Mouse (Mus musculus) embryonic facial prominence, embryonic 11.5 days (tissue): ENCODE data around the gene Tnnt1. TPM values are rescaled to one million over a fixed set of nuclear protein-coding genes. Genes with fewer than 3 reads are reported as not detected.

Source experiments
- ATAC-seq: fragments of 200-750 bp; cut with Nextera tagmentation; replicated peaks from 2 replicates; pipeline ENCODE4 v1.8.0; 2017; ENCODE audit warnings: low read depth; ENCODE audit not compliant: insufficient number of reproducible peaks, low FRiP score, low TSS enrichment
- DNase-seq: peaks from one replicate; pipeline ENCODE4 v3.0.0-alpha.2; 2015; ENCODE audit warnings: low spot score
- H3K27ac ChIP-seq: fragments of 300-500 bp; sonication (generic); replicated peaks from 2 replicates; pipeline ENCODE4 v1.5.1; 2014; ENCODE audit warnings: mild to moderate bottlenecking, low read depth, low read length, control low read depth
- H3K27me3 ChIP-seq: fragments of 300-500 bp; sonication (generic); 2 replicates; pipeline ENCODE4 v1.6.1; 2014; ENCODE audit warnings: mild to moderate bottlenecking, low read length, moderate library complexity, mixed read lengths; ENCODE audit not compliant: control insufficient read depth, insufficient read depth
- H3K36me3 ChIP-seq: fragments of 300-500 bp; sonication (generic); replicated peaks from 2 replicates; pipeline ENCODE4 v1.6.1; 2014; ENCODE audit warnings: low read depth, mild to moderate bottlenecking, low read length, moderate library complexity, mixed read lengths; ENCODE audit not compliant: control insufficient read depth, insufficient read depth
- H3K4me1 ChIP-seq: fragments of 300-500 bp; sonication (generic); 2 replicates; pipeline ENCODE4 v1.6.1; 2014; ENCODE audit warnings: low read length, mixed read lengths; ENCODE audit not compliant: control insufficient read depth, insufficient read depth
- H3K4me2 ChIP-seq: fragments of 300-500 bp; sonication (generic); 2 replicates; pipeline ENCODE4 v1.6.1; 2014; ENCODE audit warnings: low read depth, mild to moderate bottlenecking, control low read depth, low read length, moderate library complexity
- H3K4me3 ChIP-seq: fragments of 300-500 bp; sonication (generic); 2 replicates; pipeline ENCODE4 v1.5.1; 2014; ENCODE audit warnings: low read depth, low read length, control low read depth
- H3K9ac ChIP-seq: fragments of 300-500 bp; sonication (generic); replicated peaks from 2 replicates; pipeline ENCODE4 v1.6.1; 2014; ENCODE audit warnings: mild to moderate bottlenecking, control low read depth, low read length
- H3K9me3 ChIP-seq: fragments of 300-500 bp; sonication (generic); replicated peaks from 2 replicates; pipeline ENCODE4 v1.6.1; 2016; ENCODE audit warnings: mild to moderate bottlenecking, low read length, inconsistent platforms, mixed read lengths; ENCODE audit not compliant: control insufficient read depth
- WGBS: fragments of 180-500 bp; shearing (Covaris S2); extraction: QIAGEN DNeasy Blood & Tissue Kit; methylation state at CpG from one replicate; pipeline ENCODE4 v1.1.7; 2014; 5-methylcytosine and 5-hydroxymethylcytosine counted together
- polyA plus RNA-seq: library from polyadenylated mRNA; unstranded; fragments of >200 nt; fragmentation: Nextera tagmentation; extraction: Ambion mirVana; gene quantifications from 2 replicates; pipeline ENCODE4 v1.2.1, GENCODE M21; 2014

Tnnt1 gene
- polyA plus RNA-seq, 1 experiment from 2014 or later = 61.5 TPM

DNA sequence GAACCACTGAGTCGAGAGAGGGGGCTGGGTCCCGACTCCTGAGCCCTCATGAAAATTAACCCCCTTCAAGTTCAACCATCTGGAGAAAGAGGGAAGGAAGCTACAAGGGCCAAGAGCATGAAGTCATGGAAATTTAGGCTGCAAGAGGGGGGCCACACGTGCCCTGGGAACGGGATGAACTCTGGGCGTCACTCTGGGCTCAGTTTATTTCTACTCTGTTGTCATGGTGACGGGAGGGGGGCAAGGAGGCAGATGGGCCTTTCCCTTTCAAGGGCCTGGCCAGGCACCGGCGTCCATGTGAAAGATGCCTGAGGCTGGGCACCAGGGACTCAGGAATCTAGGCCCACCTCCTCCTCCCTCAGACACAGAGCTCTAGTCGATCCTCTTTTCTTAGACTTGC lies 17.9 kb downstream of the Tnnt1 start:
- H3K4me1 ChIP-seq = no peaks in the 10 kb centered on the region
- no peak overlapping the region for H3K27ac ChIP-seq
- ATAC-seq (no peak), DNase-seq (peak; percentile 64)
- no peak overlapping the region for H3K9ac ChIP-seq
- no peaks in the 10 kb centered on the region for H3K27me3 ChIP-seq
- no peaks in the 10 kb centered on the region for H3K9me3 ChIP-seq
- no peak overlapping the region for H3K4me2 ChIP-seq
- no peaks in the 10 kb centered on the region; the same call in 1 of the 2 replicates for H3K36me3 ChIP-seq
- 23% methylated on average over 9 of the region's 9 CpGs for WGBS
- H3K4me3 ChIP-seq = no peak overlapping the region

DNA sequence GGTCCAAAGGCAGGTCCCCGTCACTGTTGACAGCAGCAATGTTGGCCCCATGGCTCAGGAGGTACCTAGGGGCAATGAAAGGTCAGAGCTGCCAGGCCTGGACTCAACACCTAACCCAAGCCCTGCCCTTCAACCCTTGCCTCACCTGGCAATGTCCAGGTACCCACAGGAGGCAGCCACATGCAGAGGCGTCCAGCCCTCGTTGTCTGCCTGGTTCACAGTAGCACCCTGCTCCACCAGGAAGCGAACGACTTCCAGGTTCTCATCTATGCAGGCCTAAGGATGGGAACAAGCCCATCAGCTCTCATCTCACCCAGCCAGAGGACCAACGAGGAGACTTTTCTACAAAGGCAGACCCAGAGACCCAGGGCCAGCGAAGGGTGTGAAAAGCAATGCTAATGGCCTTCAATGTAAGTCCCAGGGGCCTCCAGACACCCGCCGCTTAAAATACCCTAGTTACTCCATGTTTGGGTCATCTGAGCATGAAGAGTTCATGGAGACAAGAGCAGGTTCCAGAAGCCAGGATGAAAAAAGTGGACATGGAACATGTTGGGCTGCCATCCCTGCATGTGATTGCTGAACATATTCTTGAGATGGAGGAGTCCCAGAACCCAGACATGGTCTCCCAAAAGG lies 18.8 kb downstream of the Tnnt1 start:
- Histone ChIP-seq H3K4me2 (no peak overlapping the region), H3K4me3 (no peak overlapping the region), H3K9me3 (no peaks in the 10 kb centered on the region), H3K36me3 (no peaks in the 10 kb centered on the region; the same call in 1 of the 2 replicates), H3K27me3 (no peaks in the 10 kb centered on the region), H3K9ac (no peak overlapping the region), H3K4me1 (no peaks in the 10 kb centered on the region), H3K27ac (no peak overlapping the region)
- WGBS = 97% methylated on average over 9 of the region's 9 CpGs
- ATAC-seq (no peak), DNase-seq (no peak)

DNA sequence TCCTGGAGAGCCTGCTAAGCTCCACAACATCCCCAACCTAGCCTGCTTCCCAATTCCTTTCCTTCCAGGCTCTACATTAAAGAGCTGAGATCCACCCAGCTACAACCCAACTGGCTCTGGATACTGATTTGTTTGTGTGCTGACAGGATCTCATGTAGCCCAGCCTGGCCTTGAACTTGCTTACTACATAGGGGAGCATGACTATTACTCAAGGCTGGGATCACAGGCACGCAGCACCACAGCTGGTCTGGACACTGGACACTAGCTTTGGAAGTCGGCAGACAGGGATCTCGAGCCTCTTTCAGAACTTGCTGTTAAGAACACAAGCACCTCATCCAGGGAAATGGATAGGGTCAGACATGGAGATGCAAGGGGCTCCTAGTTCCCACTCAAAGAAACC lies 19.7 kb downstream of the Tnnt1 start:
- H3K9me3 ChIP-seq = no peaks in the 10 kb centered on the region
- H3K4me1 ChIP-seq = no peaks in the 10 kb centered on the region
- no peak for ATAC-seq
- no peak overlapping the region for H3K27ac ChIP-seq
- H3K9ac ChIP-seq = no peak overlapping the region
- no peak overlapping the region for H3K4me3 ChIP-seq
- WGBS = 93% methylated on average over 3 of the region's 3 CpGs
- no peaks in the 10 kb centered on the region; the same call in 1 of the 2 replicates for H3K36me3 ChIP-seq
- no peaks in the 10 kb centered on the region for H3K27me3 ChIP-seq
- no peak for DNase-seq
- no peak overlapping the region for H3K4me2 ChIP-seq

DNA sequence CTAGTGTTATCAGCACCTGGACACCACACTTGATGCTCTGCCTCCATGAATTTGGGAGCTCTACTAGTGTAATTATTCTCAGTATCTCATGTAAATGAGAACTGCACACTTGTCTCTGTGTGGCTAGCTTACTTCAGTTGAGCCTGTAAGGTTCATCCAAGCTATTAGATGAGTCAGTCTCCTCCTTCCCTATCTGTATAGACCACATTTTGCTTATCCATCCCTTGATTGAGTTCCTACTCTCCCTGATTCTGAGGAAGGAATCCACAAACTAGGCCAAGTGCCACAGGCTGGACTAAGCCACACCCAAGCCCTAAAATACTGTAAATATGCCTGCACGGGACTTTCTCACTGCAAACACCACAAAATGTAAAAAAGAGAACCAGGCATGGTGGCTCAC lies 22.2 kb downstream of the Tnnt1 start:
- Histone ChIP-seq H3K4me2 (no peak overlapping the region), H3K9ac (no peak overlapping the region), H3K4me1 (no peaks in the 10 kb centered on the region), H3K27ac (no peak overlapping the region), H3K4me3 (no peak overlapping the region), H3K36me3 (no peaks in the 10 kb centered on the region; the same call in 1 of the 2 replicates), H3K9me3 (no peaks in the 10 kb centered on the region), H3K27me3 (no peaks in the 10 kb centered on the region)
- no peak for DNase-seq
- ATAC-seq = no peak
- 93% methylated on average over 1 of the region's 1 CpGs for WGBS

DNA sequence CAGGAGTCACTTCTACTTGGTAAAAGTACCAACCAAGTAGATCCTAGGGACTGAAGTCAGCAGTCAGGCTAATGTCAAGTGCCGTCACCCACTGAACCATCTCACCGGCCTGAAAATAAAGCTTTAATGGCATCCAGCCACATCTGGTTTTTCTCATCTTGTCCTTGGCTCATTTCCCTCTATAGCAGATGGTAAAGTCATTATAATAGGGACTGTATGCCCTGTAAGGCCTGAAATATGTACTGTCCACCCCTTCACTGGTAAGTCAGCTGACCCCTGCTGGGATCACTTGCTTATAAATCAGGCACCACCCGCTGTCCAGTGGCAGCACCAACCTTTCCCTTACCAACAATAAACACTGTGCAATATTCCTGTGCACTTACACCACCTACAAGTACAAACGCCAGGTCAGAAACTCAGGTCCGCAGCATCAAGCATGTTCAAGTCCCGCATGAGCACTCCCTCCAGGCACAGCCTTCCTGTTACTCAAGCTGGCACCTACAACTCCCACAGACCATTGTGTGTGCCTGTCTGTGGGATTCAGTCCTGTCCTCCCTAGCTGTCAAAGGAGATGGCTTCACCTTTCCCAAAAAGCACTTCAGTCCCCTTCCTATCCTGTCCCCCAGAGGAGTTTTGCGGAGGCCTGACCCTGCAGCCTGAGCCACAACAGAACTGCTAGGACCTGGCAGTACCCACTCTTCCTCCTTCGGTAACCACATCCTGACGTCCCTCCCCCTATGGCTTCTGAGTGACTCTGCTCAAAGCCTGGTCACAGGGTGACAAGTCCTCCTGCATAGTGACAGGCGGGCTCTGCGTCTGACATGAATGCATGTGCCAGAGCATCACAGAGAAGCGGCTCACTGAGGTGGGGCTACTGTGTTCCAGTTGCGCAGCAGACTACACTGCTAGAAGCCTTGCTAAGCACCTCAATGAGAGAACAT lies 23.6 kb downstream of the Tnnt1 start:
- no peak overlapping the region for H3K9ac ChIP-seq
- no peaks in the 10 kb centered on the region for H3K27me3 ChIP-seq
- no peaks in the 10 kb centered on the region for H3K4me1 ChIP-seq
- H3K27ac ChIP-seq = no peak overlapping the region
- no peaks in the 10 kb centered on the region for H3K9me3 ChIP-seq
- DNase-seq = no peak
- H3K4me2 ChIP-seq = no peak overlapping the region
- WGBS = 89% methylated on average over 13 of the region's 13 CpGs
- ATAC-seq = no peak
- H3K4me3 ChIP-seq = no peak overlapping the region
- no peaks in the 10 kb centered on the region; the same call in 1 of the 2 replicates for H3K36me3 ChIP-seq

DNA sequence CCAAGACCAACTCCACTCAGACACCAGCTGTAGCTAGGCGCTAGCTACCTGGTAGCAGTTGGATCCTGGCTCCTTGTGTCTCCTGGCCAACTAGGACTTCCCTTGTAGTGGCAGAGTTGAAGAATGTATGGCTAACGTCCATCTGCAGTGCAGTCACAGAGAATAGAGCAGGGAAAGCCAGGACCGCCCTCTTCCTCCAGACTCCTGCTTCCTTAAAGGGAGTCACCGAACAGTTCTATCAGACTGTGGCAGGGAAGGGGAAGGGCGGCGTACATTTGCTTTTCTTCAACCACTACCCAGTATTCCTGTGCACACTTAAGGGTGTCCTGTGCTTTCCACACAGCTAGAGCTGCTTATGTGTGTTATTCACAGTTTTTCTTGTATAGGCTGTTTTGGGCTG lies 24.9 kb downstream of the Tnnt1 start:
- H3K36me3 ChIP-seq = no peaks in the 10 kb centered on the region; the same call in 1 of the 2 replicates
- WGBS = 90% methylated on average over 6 of the region's 6 CpGs
- H3K27me3 ChIP-seq = no peaks in the 10 kb centered on the region

DNA sequence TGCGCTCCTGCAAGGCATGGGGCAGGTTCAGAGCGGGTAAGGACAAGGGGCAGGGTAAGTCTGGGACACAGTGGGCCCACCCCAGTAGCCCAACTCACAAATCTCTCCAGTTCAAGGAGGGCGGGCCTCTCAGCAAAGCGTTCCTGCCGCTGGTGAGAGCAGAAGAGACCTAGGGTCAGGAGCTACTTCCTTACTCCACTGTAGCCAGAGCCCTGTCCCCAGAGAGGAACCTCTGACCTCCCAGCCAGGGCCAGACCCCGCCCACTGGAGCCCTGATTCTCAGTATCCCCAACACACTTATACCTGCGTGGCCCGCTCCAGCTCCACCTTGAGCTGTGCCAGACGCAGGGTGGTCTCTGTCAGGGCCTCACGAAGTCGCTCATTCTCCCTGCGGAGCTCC lies 33.9 kb downstream of the Tnnt1 start:
- peaks cover 5% of the 10 kb centered on the region; the same call in 1 of the 2 replicates for H3K36me3 ChIP-seq

More for the DNA sequence above, 24.9 kb downstream of the Tnnt1 start:
- Histone ChIP-seq H3K4me1 (no peaks in the 10 kb centered on the region), H3K27ac (no peak overlapping the region), H3K4me3 (no peak overlapping the region), H3K4me2 (no peak overlapping the region), H3K9ac (no peak overlapping the region), H3K9me3 (no peaks in the 10 kb centered on the region)
- DNase-seq = no peak
- ATAC-seq = no peak

DNA sequence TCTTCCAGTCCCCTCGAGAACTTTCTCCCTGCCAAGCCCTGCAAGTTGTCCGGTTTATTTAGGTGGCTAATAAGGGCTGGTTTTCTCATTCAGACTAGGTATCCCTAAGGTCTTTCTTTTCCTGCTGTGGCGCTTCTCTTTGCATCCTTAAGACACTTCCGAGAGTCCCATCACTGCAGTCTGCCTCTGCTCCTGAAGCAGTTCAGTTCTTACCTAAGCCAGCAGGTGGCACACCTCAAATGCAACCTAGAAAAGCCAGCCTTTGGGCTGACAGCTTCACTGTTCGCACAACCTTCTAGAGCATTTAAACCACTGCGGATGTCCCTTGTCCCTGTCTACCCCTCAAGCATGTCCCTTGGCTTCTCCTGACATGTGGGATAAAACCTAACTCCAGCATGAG lies 36.5 kb downstream of the Tnnt1 start:
- Histone ChIP-seq H3K4me3 (no peak overlapping the region), H3K9me3 (no peaks in the 10 kb centered on the region), H3K4me1 (no peaks in the 10 kb centered on the region), H3K27me3 (no peaks in the 10 kb centered on the region), H3K27ac (no peak overlapping the region), H3K9ac (no peak overlapping the region), H3K4me2 (no peak overlapping the region), H3K36me3 (peaks cover 3% of the 10 kb centered on the region; the same call in 1 of the 2 replicates)
- 25% methylated on average over 6 of the region's 6 CpGs for WGBS
- ATAC-seq (no peak), DNase-seq (peak; percentile 73)

More for the DNA sequence above, 33.9 kb downstream of the Tnnt1 start:
- Histone ChIP-seq H3K27me3 (no peaks in the 10 kb centered on the region), H3K9ac (no peak overlapping the region), H3K4me3 (no peak overlapping the region), H3K27ac (no peak overlapping the region), H3K4me1 (no peaks in the 10 kb centered on the region), H3K4me2 (no peak overlapping the region), H3K9me3 (no peaks in the 10 kb centered on the region)
- ATAC-seq (no peak), DNase-seq (no peak)
- 86% methylated on average over 12 of the region's 12 CpGs for WGBS
